Mouse (Mus musculus): ENCODE measurements around the gene Mlst8. TPM values are rescaled to one million over a fixed set of nuclear protein-coding genes. Genes with fewer than 3 reads are reported as not detected.

The Mlst8 gene
- polyA plus RNA-seq, 1 experiment from 2014 or later: 26.0 TPM

- H3K27ac ChIP-seq (ENCODE audit: low read length): no peak overlapping the region
- WGBS: 94% methylated on average over 5 of the region's 5 CpGs
- no peak for ATAC-seq
Observed at GRCm38 (mm10) chr17:24424489-24424888, 54.4 kb downstream of the Mlst8 start.

More at GRCm38 (mm10) chr17:24424489-24424888, 54.4 kb downstream of the Mlst8 start:
- Histone ChIP-seq H3K4me1 (ENCODE audit: control insufficient read depth, insufficient read depth, low read length) (0 out of 2 replicates have a peak, but pooled peaks cover 7% of the 10 kb centered on the region), H3K4me3 (ENCODE audit: low read length) (no peak overlapping the region), H3K9ac (ENCODE audit: low read depth, low read length) (no peak overlapping the region), H3K27me3 (replicated peaks; ENCODE audit: control insufficient read depth, insufficient read depth, low read length) (no peaks in the 10 kb centered on the region), H3K4me2 (ENCODE audit: low read depth, low read length) (no peak overlapping the region), H3K9me3 (ENCODE audit: control insufficient read depth, low read length) (no peaks in the 10 kb centered on the region), H3K36me3 (ENCODE audit: control insufficient read depth, insufficient read depth, low read length) (peaks cover 21% of the 10 kb centered on the region)

Other genes starting within 250 kb of the Mlst8 start
- gene Ccnf, start 227.6 kb downstream of the Mlst8 start, polyA plus RNA-seq (2015; fragmentation: Nextera tagmentation; extraction: Ambion mirVana): 45.6 and 49.9 TPM in 2 replicates
- not detected in 2 replicates for gene Abca17, start 128.0 kb downstream of the Mlst8 start, polyA plus RNA-seq (2015; fragmentation: Nextera tagmentation; extraction: Ambion mirVana)
- 9.6 and 11.3 TPM in 2 replicates for gene Abca3, start 127.1 kb downstream of the Mlst8 start, polyA plus RNA-seq (2015; fragmentation: Nextera tagmentation; extraction: Ambion mirVana)
- gene Rnps1, start 64.5 kb downstream of the Mlst8 start, polyA plus RNA-seq (2015; fragmentation: Nextera tagmentation; extraction: Ambion mirVana): 233 and 248 TPM in 2 replicates
- 159 and 161 TPM in 2 replicates for gene Eci1, start 52.4 kb downstream of the Mlst8 start, polyA plus RNA-seq (2015; fragmentation: Nextera tagmentation; extraction: Ambion mirVana)
- gene Dnase1l2, start 36.0 kb downstream of the Mlst8 start, polyA plus RNA-seq (2015; fragmentation: Nextera tagmentation; extraction: Ambion mirVana): 1.5 and 1.8 TPM in 2 replicates
- 26.1 and 27.1 TPM in 2 replicates for gene E4f1, start 8.8 kb downstream of the Mlst8 start, polyA plus RNA-seq (2015; fragmentation: Nextera tagmentation; extraction: Ambion mirVana)
- 83.8 and 87.1 TPM in 2 replicates for gene Pgp, start 8.7 kb downstream of the Mlst8 start, polyA plus RNA-seq (2015; fragmentation: Nextera tagmentation; extraction: Ambion mirVana)
- gene Bricd5, start 5.2 kb downstream of the Mlst8 start, polyA plus RNA-seq (2015; fragmentation: Nextera tagmentation; extraction: Ambion mirVana): 0.34 and 0.40 TPM in 2 replicates
- 1.1 and 1.4 TPM in 2 replicates for gene Caskin1, start 9.5 kb upstream of the Mlst8 start, polyA plus RNA-seq (2015; fragmentation: Nextera tagmentation; extraction: Ambion mirVana)
- 81.9 and 87.6 TPM in 2 replicates for gene Traf7, start 48.9 kb upstream of the Mlst8 start, polyA plus RNA-seq (2015; fragmentation: Nextera tagmentation; extraction: Ambion mirVana)
- gene Rab26, start 55.1 kb upstream of the Mlst8 start, polyA plus RNA-seq (2015; fragmentation: Nextera tagmentation; extraction: Ambion mirVana): 5.2 and 6.6 TPM in 2 replicates
- 12.2 and 13.5 TPM in 2 replicates for gene Pkd1, start 70.8 kb upstream of the Mlst8 start, polyA plus RNA-seq (2015; fragmentation: Nextera tagmentation; extraction: Ambion mirVana)
- gene Tsc2, start 153.6 kb upstream of the Mlst8 start, polyA plus RNA-seq (2015; fragmentation: Nextera tagmentation; extraction: Ambion mirVana): 38.5 and 41.8 TPM in 2 replicates
- 17.2 and 18.1 TPM in 2 replicates for gene Nthl1, start 153.6 kb upstream of the Mlst8 start, polyA plus RNA-seq (2015; fragmentation: Nextera tagmentation; extraction: Ambion mirVana)
- gene Slc9a3r2, start 171.2 kb upstream of the Mlst8 start, polyA plus RNA-seq (2015; fragmentation: Nextera tagmentation; extraction: Ambion mirVana): 37.5 and 38.6 TPM in 2 replicates
- 0.29 TPM in 1 of 2 replicates, not detected in the other for gene Npw, start 179.4 kb upstream of the Mlst8 start, polyA plus RNA-seq (2015; fragmentation: Nextera tagmentation; extraction: Ambion mirVana)
- gene Zfp598, start 190.6 kb upstream of the Mlst8 start, polyA plus RNA-seq (2015; fragmentation: Nextera tagmentation; extraction: Ambion mirVana): 11.0 and 15.4 TPM in 2 replicates
- gene Syngr3, start 210.9 kb upstream of the Mlst8 start, polyA plus RNA-seq (2015; fragmentation: Nextera tagmentation; extraction: Ambion mirVana): 6.0 and 6.9 TPM in 2 replicates
- 47.3 and 48.5 TPM in 2 replicates for gene Gfer, start 217.1 kb upstream of the Mlst8 start, polyA plus RNA-seq (2015; fragmentation: Nextera tagmentation; extraction: Ambion mirVana)
- 17.7 and 19.0 TPM in 2 replicates for gene Noxo1, start 217.2 kb upstream of the Mlst8 start, polyA plus RNA-seq (2015; fragmentation: Nextera tagmentation; extraction: Ambion mirVana)
- gene Tbl3, start 228.6 kb upstream of the Mlst8 start, polyA plus RNA-seq (2015; fragmentation: Nextera tagmentation; extraction: Ambion mirVana): 63.5 and 68.4 TPM in 2 replicates
- gene Rnf151, start 239.0 kb upstream of the Mlst8 start, polyA plus RNA-seq (2015; fragmentation: Nextera tagmentation; extraction: Ambion mirVana): 0.15 TPM in 1 of 2 replicates, not detected in the other
- 1,425 and 1,515 TPM in 2 replicates for gene Rps2, start 239.0 kb upstream of the Mlst8 start, polyA plus RNA-seq (2015; fragmentation: Nextera tagmentation; extraction: Ambion mirVana)
- gene Ndufb10, start 245.4 kb upstream of the Mlst8 start, polyA plus RNA-seq (2015; fragmentation: Nextera tagmentation; extraction: Ambion mirVana): 376 and 382 TPM in 2 replicates
- gene Rpl3l, start 248.7 kb upstream of the Mlst8 start, polyA plus RNA-seq (2015; fragmentation: Nextera tagmentation; extraction: Ambion mirVana): not detected in 2 replicates